Mouse (Mus musculus) gastrocnemius, adult 8-10 months (tissue): ENCODE data around the gene Sh3pxd2a. TPM values are rescaled to one million over a fixed set of nuclear protein-coding genes. Genes with fewer than 3 reads are reported as not detected.

ENCODE experiments used
- DNase-seq, 2 experiments: peaks; one replicate each; pipeline ENCODE4 v3.0.0; 2022; ENCODE audit warnings: low spot score in 2 of 2
- total RNA-seq, 4 experiments: library from RNA; stranded (reverse); gene quantifications; 2 replicates each; pipeline ENCODE4 v1.2.4; 2022

The Sh3pxd2a gene
- total RNA-seq, 4 experiments from 2014 or later, result 33.4 to 44.9 (median 41.1) TPM

DNA sequence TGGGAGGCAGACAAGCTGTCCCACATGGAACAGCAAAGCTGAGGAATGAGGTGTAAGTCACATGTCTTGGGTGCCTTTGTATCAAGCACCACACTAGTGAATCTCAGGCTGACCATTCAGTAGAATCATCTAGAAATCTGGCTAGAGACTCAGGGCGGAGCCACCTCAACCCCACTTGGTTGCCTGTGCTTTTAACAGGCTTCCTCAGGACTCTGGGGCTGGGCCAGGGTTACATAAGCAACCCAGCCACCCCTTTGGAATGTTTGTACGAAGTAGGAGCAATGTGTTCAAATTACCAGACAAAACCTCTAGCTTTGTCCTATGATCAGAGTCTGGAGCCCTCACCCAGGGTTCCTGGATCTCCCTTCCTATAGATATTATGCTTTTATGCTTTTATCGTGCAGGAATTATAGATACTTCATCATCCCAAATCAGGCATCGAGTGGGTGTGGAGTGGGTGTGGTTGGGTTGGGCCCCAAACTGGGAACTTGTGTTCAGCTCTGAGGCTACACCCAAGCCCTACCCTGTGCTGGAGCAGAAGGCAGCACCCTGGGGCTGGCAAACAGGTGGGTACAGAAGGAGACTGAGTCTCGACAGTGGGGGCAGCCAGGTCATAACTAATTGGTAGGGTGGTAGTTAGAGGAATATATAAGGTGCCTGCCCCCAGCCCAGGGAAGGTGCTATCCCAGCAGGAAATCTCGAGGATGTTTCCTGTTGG, 118.2 kb downstream of the Sh3pxd2a start:
- peak in 1 of 2 experiments; percentile 57 for DNase-seq

DNA sequence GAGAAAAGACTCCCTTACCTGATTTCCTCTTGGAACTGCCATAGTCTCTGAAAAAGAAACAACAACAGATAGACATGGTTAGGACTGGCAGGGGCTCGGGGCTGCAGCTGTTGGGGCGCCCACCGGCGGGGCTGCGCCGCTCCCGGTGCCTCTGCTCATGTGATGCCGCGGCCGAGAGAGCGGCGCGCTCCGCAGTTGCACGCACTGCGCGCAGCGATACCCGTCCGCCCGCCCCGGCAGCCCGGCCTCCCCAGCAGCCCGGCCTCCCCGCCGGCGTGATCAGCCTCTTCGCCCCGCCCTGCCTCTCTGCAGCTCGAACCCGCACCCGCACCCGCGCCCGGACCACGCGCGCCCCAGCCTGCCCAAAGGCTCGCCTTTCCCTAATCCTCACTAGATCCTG, 120.8 kb downstream of the Sh3pxd2a start:
- DNase-seq, result no peak

DNA sequence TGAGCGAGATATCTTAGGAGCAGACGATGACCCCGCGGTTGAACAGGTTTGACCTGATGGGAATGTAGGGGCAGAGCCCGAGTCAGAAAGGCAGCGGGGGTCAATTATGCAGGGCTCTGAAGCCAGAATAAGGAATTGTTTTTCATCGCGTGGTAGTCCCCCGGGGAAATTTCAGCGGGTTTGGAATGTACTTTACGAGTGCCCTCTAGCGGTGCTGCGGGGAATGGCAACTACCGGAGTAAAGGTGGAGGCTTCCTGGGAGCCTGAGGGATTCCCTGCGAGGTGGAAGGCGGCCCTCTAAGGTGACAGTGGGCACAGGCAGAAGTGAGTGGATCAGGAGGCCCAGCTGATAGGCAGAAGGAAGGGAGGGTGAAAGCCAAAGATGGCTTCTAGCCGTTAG, 125.0 kb downstream of the Sh3pxd2a start:
- DNase-seq, result peak; percentile 68 to 72

DNA sequence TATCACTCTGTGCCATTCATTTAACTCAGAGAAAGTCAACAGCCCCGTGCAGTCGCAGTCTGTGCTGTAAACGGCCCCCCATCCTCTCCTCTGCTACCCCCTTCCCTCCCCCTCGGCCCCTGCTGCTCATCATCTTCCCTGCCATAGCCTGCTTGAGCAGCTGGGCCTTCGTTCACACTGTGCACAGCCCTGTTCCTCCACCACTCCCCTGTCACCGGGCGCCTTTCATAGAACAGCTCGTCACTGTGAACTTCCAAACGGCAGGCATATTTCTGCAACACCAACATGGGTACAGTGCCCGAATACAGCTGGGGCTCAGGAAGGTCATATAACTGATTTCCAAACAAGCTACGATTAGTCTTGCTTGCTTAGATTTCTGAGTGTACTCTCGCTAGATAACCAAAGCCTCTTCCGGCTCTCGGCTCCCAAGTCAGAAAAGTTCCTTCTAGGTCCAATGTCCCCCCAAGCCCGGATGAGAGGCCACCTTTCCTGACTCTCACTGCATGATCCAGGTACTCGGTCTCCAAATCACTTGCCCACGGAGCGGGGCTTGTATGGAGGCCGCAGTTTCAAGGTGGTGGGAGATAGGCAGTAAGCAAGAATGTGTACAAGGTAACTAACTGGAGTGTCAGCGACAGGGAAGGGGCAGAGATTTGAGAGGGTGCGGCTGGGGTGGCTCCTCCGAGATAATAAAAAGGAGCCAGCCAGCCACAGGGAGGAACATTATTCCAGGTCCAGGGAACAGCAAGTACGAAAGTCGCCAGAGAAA, 125.6 kb downstream of the Sh3pxd2a start:
- no peak for DNase-seq

DNA sequence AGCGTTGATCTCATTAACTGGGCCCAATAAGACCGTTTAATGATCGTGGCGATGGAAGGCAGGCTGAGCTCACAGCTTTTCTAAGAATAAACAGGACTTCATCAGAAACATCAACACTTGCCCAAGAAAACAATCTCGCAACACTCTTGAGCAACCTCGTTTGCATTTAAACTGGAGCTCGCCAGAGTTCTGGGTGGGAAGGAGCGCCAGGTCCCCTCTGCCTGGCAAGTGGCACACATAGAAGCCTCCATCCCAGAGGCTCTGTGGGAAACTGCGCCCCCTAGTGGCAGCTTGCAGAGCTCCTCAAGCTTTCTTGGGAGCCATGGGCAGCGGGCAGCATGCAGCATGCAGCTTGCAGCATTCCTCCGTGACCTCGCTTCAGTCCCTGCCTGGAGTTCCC, 126.5 kb downstream of the Sh3pxd2a start:
- peak; percentile 78 to 79 for DNase-seq

DNA sequence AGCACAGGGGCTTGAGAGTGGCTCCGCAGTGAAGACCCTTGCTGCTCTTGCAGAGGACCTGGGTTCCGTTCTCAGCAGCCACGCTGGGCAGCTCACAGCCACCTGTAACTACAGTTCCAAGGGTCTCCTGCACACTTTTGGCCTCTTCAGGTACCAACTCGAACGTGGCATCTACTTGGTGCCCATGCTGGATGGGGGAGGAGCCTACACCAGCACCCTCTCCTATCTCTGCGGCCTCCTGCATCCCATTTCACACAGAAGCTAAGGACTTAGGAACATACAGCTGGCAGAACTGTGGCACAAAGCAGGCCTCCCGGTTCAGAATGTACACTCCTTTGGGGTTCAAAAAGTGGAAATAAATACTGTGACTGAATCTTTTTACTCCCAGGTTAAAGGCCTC, 127.0 kb downstream of the Sh3pxd2a start:
- DNase-seq, result no peak

DNA sequence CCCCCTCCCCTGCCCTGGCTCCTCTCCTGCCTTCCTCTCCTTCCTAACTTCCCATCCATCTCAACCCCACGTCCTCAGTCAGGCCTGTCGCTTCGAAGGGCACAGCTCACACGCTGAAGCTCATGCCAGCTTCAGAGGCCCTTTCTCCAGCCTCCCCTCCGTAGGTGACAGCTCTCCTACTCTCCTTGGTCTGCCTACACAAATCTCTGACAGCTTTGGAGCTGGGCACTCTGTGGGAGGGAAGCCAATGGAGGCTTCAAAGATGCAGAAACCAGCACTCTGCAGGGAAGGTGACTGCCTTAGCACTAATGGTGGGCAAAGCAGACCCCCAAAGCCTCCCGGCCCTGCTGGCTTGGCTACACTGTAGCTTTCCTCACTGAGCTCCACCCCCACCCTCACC, 128.9 kb downstream of the Sh3pxd2a start:
- DNase-seq, result no peak

DNA sequence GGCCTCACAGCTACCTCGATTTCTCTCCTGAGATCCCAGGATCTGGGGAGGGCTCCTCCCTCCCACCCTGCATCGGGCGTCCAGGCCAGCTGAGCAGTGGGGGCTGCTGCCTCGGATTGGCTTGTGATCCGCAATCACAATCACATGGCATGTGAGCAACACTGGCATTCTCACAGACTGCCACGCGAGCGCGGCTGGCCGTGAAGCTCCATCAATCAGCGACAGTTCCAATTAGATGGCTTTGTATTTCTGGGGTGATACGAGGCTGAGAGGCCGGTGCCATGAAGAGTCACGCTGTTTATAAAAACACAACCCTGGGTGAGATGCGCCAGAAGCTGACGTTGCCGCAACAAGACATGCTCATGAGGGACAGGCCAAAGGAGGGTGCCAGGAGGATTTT, 129.5 kb downstream of the Sh3pxd2a start:
- DNase-seq, result no peak

DNA sequence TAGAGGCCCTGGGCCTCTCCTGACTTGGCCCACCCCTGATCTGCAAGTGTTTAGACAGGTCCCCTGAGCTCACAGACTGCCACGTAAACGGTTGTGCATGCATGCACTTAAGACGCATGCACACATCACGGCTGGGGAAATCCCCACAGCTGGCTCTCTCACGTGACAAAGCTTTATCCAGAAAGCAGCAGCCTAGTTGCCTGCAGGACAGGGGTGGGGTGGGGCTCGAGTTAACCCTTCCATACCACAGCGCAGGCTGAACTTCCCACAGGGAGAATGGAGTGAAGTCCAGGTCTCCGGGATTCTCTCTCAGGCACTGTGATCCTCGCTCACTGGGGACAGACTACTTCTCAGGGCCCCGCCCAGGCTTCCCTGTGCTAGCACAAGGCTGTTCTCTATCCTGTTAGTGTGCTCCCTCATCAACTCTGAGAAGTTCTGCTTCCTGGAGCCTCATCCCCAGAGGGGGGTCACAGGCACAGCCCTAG, 133.4 kb downstream of the Sh3pxd2a start:
- no peak for DNase-seq

DNA sequence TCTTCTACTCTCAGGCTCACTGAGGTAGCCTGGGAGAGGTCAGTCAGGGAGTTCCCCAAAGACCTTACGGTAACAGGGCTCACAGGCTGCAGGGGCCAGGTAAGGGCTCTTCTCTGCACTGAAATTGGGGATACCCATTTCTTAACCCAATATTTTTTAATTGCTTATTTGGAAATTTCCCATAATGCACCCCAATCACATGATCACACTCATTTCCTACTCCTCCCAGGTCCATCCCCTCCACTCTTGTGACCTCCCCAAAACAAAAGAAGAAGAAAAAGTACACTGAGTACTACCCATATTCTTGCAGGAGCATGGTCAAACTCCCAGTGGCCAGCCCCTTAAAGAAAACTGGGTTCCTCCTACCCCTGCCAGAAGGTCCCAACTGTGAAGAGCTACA, 135.1 kb downstream of the Sh3pxd2a start:
- no peak for DNase-seq

DNA sequence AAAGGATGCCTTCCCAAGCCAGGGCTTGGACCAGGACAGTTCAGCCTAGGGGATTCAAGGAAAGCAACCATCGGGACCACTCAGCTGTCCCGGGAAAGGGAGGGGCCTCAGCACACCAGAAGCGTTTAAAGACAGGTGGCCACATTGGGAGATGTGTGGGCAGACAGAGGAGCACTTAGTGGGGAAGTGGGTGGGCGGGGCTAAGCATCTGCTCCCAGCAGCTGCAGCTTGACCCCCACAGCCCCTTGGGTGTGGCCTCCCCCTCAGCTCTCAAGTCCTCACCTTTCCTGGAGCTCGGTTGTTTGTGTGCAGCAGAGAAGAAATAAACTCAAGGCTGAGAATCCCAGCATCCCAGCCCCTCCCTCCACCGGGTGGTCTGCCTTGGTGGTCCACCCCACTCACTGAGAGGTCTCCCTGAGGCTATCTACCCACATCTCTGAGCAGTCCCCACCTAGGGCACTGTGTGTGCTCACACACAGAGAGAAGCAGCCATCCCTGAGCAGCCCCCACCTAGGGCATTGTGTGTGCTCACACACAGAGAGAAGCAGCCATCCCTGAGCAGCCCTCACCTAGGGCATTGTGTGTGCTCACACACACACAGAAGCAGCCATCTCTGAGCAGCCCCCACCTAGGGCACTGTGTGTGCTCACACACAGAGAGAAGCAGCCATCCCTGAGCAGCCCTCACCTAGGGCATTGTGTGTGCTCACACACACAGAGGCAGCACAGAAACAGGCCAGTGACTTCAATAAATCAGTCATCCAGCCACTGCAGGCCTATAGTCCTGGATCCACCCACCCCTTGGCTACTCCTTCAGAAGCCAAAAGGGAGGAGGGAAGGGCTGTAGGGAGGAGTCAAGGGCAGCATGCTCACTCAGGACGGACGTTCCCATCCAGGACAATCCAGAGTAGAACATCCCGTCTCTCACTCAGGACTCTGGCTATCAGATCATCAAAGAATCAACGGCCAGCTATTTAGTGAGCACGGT, 136.0 kb downstream of the Sh3pxd2a start:
- no peak for DNase-seq

DNA sequence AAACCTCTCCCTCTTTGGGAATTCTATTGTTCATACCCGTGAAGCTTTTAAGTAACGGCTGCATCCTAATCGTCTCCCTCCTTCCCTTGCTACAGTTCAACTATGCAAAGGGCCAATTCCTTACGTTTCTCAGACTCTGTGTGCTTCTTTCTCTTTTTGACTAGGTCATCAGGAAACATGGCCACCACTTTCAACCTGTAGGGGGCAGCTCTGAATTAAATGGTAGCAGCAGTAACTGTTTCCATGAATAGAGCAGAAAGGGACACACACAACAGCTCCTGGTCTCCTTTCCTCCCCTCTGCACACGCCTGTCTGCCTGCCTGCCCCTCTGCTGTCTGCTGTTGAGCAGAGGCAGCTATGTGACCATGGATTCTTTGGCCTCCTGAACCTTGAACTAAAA, 138.3 kb downstream of the Sh3pxd2a start:
- no peak for DNase-seq

DNA sequence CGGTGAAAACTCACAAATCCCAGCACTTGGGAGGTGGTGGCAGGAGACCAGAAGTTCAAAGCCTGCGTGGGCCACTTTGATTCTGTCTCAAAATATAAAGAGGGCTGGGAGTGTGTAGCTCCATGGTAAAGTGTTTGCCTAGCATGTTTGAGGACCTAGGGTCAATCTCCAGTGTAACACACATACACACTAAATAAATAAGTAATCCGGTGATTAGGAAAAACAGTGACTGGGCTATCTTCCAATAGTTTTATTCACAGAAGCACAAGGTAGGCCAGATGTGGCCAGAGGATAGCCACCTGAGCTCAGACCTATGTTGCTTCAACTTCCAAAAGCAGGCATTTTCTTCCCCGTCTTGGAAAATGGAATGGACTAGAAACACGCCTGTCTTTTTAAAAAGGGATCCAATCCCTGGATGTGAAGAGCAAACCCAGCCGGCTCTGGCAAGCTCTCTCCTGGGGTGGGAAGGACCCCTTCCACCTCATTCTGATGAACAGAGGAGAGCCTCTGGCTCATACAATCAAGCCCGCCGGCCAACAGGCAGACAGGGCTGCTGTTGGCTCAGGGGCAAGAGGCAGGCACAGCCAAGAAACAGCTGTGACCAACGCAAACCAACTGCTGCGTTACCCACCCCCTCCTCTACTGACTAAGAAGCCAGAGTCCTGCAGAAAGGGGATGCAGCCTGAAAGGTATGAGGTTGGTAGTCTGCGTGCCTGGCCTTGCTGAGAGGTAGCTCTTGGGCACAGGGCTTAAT, 140.9 kb downstream of the Sh3pxd2a start:
- no peak for DNase-seq

DNA sequence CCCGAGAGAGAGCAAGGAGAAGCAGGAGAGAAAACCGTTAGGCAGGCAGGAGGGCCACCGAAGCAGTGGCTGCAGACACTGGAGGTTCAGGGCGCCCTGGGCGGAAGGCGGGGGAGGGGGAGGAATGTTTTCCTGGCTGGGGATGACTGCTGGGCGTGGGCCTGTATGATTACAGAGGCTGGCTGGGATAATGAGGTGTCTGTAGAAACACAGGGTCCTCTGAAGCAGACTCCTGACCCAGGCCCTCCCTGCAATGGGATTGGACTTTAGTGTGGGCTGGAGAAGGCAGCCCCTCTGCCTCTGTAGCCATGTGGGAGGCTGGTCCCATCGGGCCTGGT, 143.9 kb downstream of the Sh3pxd2a start:
- no peak for DNase-seq

DNA sequence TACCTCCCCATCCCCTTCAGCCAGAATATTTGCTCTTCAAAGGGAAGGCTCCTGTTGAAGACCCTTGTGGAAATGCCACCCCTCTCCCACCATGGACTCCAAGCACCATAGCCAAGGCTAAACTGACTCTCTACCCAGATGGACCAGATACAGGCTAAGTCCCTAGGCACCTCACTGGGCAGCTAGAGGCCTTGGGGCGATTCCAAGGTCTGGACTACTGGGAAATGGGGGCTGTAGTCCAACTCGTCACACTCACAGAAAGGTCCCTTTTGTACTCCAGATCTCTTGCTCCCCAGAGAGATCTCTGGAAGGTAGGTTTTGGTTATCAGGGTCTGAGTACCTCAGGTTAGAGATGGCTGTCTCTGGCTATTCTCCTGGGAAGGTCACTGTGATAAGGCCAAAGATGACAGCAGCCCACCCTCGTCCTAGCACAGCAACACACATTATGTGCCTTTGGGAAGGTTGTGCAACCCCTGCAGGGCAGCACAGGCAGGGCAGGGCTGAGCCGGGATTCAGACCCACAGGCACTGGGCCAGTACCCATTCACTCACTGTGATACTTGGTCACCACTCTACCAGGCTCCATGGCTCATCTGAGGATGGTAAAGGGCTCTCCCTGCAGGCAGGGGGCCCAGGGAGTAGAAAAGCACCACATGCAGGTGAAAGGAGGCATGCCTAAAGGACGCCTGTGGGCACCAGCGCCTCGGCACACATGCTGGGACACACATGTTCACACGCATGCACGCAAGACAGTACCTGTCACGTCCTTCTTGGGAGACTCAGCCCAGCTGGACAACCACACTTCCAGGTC, 144.5 kb downstream of the Sh3pxd2a start:
- no peak for DNase-seq

DNA sequence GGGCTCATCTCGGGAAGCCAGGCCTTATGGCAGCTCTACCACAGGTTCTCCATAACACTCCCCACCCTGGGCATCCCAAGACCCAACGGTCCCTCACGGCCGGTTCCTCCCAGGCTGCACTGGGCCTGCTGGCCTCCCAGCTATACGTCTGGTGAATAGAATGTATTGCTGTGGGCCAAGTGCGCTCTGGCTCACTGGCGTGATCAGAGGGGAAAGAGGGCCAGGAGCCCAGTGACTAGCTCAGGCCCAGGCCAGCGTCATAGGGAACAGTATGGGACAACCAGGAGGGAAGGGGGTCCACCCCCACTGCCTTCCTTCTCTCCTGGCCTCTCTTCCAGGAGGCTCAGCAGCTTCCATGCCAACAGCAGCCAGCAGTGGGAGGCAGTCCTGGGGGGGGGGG, 145.1 kb downstream of the Sh3pxd2a start:
- DNase-seq, result no peak

DNA sequence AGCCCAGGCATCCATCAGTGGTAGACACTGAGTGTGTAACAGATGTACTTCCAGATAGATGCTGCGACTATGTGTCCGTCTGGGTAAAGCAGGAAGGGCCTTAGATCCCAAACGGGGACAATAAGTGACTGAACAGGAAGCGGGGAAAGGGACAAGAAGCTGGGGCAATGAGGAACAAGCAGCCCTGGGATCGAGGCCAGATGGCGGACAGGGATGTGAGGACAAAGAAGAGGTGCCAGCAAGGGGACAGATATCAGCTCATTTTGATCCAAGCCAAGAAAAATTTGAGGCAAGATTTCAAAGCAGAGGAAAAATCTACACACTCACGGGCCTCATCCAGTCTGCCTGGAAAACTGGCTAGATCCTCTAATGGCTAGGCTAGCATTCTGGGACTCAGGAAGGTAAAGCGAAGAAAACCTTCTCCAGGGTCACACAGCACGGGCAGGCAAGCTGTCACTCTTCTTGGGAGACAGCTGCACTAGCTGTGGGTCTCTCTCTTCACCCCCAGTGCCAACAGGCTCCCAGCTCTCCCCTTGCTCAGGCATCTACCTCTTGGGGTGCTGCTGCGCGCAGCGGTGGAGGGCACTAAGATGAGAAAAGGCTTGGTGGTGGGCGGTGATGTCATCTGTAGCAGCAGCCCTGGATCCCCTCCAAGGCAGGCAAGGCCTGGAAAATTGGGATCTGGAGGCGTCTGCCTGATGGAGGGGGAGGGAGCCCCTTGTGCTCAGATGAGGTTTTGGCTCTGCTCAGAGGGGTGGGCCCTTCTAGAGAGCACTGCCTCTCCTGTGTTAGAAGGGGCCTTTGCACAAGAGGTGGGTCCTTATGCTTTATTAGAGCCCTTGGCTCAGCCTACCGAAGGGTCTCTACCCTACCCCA, 146.9 kb downstream of the Sh3pxd2a start:
- DNase-seq, result no peak

DNA sequence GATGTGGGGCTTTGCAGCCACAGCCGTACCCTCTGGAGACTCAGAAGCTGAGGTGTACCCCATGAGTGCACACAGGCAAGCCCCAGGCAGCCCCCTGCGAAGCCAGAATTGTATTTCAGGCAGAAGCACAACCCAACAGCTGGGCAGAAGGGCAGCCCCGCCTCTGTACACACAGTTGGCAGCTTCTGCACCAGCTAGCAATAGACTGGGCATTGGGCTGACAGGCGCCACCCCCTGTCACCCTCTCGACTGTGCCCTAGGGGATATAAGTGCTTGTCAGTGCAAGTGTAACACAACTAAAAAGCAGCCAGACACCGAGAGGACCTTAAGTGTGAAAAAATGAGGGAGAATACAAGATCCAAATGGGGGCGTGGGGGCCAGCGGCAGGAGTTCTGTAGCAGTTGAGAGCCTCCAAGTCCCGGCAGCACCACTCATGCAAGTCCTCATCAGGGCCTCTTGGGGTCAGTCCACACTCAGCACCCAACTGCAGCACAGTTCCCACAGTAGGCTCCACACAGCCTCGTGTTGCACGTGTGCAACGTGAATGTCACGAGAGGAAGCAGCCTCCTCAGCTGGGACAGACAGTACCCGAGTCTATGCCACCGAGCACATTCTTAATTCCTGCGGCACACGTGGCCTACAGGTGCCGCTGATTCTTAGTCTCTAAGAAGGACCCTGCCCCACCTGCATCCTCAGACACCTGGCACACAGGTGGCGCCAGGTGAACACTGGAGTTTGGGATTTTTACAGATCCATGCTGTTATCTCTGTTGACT, 147.7 kb downstream of the Sh3pxd2a start:
- DNase-seq, result peak in 1 of 2 experiments; percentile 63
